Mouse (Mus musculus) ES-Bruce4 (cell line): ENCODE data around the gene H2-M3.

Experiments
- CTCF ChIP-seq: IDR thresholded peaks from one replicate; pipeline ENCODE4 v1.8.1; 2011; ENCODE audit warnings: low read depth, low read length
- EP300 ChIP-seq: IDR thresholded peaks from 2 replicates; pipeline ENCODE4 v1.6.1; 2011; ENCODE audit warnings: low read depth, low read length; ENCODE audit not compliant: insufficient read depth
- POLR2A ChIP-seq: IDR thresholded peaks from one replicate; pipeline ENCODE4 v1.8.1; 2011; ENCODE audit warnings: low read length; ENCODE audit not compliant: insufficient read depth

DNA sequence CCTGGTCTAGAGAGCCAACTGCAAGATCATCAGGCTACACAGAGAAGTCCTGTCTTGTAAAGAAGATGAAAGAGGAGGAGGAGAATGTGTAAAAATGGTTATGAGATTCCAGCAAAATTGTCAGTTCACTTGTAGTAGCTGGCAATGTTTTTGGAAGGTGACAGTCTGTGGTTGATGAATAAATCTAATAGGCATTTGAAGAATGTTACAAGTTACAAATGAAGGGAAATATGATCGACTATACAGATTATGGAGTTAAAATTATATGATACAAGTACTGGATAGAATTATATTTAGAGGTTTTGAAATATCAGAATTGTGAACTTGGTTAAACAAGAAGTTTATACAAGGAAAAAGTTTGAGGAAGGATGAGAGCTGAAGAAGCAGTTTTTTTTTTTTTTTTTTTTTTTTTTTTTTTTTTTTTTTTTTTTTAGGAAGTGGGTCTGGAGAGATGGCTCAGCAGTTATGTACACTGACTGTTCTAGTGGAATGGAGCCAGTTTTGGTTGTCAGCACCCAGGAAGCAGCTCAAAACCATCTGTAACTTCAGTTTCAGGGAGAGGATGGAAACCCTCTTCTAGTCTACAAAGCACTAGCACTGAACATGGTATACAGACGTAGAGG is 5.7 kb downstream of the H2-M3 start:
- no peak for TF ChIP-seq CTCF
- TF ChIP-seq POLR2A, result no peak
- no peak for TF ChIP-seq EP300
